Mouse (Mus musculus): ENCODE measurements around the gene Gm6169.
"Not testable (repeated sequence)": the region's sequence is repeated elsewhere in the genome, so short reads cannot be mapped to it uniquely, and the experiment has no call there.

The Gm6169 gene

GRCm38 (mm10) chr13:97099187-97099852 lies at the start of gene Gm6169:
Gene Gm6169, minus strand, starts transcription at chr13:97099237.
- DNase-seq (ENCODE audit: low read depth) = peak; percentile 24

DNA sequence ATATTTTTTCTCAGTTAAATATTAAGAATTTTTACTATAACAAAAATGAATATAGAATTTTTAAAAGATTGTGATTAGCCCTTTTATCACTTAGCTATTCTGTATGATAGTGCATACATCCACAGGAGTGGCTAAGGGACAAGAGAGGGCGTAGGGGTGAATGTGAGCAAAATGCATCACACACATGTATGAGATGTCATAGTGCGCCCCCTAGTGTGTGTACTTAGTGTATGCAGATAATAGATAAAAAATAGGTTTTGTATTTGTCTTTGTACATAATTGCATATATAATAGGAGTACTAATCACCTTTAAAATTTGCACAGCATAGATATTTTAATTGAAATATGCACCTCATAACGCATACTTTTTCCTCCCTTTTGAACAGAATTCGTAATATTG lies 46.8 kb upstream of the Gm6169 start:
- peak; percentile 80 for DNase-seq (ENCODE audit: low read depth)

GRCm38 (mm10) chr13:97142321-97142720 lies 43.3 kb upstream of the Gm6169 start:
- DNase-seq (ENCODE audit: low read depth) = no peak

GRCm38 (mm10) chr13:97138404-97138931 lies 39.4 kb upstream of the Gm6169 start:
- peak; percentile 14 for DNase-seq (ENCODE audit: low read depth)

DNA sequence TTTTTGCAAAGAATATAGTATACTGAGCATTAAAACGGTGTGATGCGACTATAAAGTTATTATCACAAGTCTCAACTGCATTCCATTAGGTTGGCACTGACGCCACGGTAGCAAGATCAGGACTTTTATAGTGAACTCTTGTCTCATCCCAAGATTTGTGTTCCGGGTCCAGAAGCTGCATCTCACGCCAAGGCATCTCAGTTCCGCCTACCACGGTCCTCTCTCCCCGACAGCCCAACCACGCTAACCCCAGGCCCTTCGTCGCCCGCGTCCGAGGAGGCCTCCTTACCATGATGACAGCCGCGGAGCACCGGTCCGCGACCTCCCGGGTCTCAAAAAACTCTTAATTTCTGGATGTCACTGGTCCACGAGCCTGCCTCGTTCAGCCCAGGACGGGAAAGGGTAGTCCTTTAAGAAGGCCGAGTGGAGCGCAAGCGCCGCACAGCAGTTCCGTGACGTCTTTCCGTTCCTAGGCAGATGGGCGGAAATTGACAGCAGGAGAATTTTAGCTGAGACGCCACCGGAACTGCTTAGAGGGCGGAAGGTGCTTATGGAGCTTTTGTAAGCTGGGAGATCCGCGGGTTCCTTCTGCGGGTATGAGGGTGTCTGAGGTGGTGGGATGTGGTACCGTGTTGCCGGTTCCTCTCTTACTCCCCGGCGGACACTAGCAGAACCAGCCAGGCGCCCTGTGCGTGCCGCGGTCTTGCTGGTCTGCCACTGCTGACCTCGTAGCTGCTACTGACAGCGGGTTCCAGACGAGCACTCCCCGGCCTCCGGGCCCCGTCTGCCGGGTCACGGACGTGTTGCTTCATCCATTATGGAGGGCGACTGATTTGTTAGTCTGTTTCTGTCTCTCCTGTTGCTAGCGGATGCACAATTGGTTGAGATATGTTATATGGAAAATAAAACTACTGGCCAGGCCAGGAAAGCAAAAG lies 38.7 kb upstream of the Gm6169 start, which contains the start of the genes Gfm2 and Nsa2:
Gene Gfm2, plus strand, starts transcription at position 472 of the 935 bp plus-strand sequence.
Gene Nsa2, minus strand, starts transcription at position 472 of the 935 bp plus-strand sequence.
- DNase-seq (ENCODE audit: low read depth) = peak; percentile 95

GRCm38 (mm10) chr13:97130413-97130812 lies 31.4 kb upstream of the Gm6169 start:
- not testable (repeated sequence) for DNase-seq (ENCODE audit: low read depth)

GRCm38 (mm10) chr13:97129654-97130053 lies 30.6 kb upstream of the Gm6169 start:
- not testable (repeated sequence) for DNase-seq (ENCODE audit: low read depth)

DNA sequence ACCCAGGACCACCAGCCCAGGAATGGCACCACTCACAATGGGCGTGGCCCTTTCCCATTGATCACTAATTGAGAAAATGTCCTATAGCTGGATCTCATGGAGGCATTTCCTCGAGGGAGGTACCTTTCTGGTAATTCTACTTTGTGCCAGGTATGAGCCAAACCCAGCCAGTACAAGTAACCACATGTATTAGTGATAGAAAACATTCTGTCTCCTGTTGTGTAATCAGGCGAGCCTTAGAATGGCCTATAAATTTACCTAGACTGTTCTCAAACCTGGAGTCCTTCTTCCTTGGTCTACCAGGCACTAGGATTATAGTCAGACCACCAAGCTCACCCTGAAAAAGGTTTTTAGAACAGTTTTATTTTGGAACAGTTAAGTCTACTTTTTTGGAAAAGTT lies 22.3 kb upstream of the Gm6169 start:
- no peak for DNase-seq (ENCODE audit: low read depth)

DNA sequence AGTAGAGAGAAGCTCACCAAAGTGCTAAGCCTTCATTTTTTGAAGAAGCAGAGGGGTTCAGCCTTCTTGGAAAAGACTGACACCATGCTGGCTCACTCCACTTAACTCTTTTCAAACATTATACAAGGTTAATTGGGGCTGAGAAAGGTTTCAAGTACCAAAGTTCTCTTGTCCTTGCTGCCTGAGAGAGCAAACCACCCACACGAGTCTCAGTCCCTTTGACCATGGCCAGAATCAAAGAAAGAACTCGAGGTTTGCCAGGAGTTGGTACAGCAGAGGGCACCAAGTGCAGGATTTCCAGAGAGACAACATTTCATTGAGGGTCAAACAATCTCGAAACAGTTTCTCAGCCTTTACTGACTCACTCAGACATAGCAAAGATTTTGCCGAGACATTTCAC lies 10.0 kb upstream of the Gm6169 start:
- DNase-seq (ENCODE audit: low read depth) = no peak

- DNase-seq (ENCODE audit: low read depth) = not testable (repeated sequence)
Observed at GRCm38 (mm10) chr13:97107721-97108120, 8.7 kb upstream of the Gm6169 start.

GRCm38 (mm10) chr13:97104996-97105395 lies 6.0 kb upstream of the Gm6169 start:
- no peak for DNase-seq (ENCODE audit: low read depth)

- no peak for DNase-seq (ENCODE audit: low read depth)
Observed at GRCm38 (mm10) chr13:97095726-97096125, 3.3 kb downstream of the Gm6169 start.

DNA sequence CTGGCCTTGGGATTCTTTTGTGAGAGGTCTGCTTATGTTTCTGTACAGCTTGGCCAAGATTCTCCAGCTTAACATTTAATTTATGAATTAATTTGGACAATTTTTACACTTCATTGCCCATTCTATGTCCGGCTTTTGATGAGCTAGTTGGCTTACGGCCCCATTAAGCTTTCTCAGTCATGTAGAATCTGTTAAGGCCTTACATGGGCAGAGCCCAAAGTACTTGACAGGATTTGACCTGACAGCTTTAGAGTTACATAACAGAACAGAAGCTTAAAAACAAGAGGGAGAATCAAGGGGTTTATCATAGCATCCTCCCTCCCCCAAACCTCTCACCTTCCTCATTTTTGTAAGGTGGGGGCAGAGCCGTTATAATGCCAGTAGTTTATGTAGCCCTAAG lies 10.9 kb downstream of the Gm6169 start:
- no peak for DNase-seq (ENCODE audit: low read depth)

- no peak for DNase-seq (ENCODE audit: low read depth)
Observed at GRCm38 (mm10) chr13:97087421-97087820, 11.6 kb downstream of the Gm6169 start.

DNA sequence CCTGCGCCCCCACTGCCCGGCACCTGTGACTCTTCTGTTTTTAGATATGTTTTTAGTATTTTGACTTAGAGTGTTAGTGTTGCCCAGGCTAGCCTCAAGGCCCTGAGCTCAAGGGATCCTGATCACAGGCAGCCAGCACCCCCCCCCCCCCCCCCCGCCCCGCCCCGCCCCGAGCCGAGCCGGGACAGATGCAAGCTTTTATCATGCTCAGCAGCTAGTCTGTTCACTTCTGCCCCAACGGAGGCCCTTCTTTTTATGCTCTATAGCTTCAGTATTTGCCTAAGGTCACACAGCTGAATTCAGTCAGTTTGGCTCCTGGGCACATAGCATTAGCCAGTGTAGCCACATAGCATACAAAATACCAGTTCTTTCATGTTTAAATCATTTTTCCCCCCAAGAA lies 12.7 kb downstream of the Gm6169 start:
- DNase-seq (ENCODE audit: low read depth) = no peak

GRCm38 (mm10) chr13:97082432-97082831 lies 16.6 kb downstream of the Gm6169 start:
- DNase-seq (ENCODE audit: low read depth) = no peak

DNA sequence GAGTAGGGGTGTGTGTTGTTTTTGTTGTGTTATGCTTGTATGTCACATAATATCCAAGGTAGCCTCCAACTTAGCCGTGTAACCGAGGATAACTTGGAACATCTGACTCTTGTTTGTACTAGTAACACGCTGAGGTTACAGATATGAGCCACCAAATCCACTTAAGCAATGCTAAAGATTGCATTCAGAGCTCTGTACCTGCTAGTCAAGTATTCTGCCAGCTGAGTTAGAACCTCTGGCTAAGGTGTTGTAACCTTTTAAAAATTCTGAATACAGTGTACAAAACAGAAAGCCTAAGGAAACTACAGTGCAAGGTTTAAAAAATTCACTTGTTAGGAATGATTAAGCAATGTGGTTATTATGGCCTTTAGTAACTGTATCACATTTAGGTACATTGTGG lies 18.4 kb downstream of the Gm6169 start:
- DNase-seq (ENCODE audit: low read depth) = no peak

DNA sequence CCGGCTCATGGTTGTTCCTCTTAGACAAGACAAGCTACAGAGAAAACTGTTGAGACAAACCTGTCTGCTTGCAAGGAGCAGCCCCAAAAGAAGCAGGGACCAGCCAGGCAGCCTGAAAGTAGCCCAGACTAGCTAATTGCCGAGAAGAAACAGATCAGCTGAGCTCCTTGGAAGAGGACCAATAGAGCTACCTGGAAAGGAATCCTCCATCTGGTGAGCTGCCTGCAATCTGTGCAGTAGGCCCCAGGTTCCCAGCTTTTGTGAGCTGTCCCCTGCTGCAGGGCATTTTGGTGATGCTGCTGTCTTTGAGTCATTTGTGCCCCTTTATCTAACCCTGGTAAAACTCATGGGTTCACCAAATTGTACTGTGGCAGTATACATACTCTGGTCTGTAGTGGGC lies 18.8 kb downstream of the Gm6169 start:
- DNase-seq (ENCODE audit: low read depth) = no peak

DNA sequence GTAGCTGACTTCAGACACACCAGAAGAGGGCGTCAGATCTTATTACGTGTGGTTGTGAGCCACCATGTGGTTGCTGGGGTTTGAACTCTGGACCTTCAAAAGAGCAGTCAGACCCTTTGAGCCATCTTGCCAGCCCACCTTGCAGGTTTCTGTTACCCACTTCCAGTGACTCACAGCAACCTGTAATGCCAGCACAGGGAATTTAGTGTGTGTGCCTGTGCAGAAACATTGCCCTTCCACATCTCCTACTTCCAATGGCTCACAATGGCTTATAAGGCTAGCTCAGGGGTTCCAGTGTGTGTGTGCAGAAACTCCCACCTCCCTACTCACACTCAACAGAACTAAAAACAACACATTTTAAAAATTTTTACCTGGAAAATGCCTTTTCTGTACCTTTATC lies 21.5 kb downstream of the Gm6169 start:
- DNase-seq (ENCODE audit: low read depth) = no peak

DNA sequence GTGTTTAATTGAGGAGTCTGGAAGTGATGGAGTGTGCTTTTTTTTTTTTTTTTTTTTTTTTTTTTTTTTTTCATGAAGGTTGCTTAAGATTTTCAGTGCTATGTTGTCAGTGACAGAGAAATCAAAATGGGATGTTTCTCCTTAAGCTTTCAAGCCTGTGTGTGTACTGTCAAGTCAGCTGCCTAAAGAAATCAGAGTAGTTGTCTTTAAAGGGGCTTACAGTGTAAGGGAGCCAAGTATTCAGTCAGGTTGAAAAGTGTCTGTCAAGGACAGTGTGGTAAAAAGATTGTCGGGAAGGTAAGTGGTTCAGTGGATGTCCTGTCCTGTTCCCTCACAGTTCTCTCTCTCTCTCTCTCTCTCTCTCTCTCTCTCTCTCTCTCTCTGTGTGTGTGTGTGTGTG lies 25.5 kb downstream of the Gm6169 start:
- DNase-seq (ENCODE audit: low read depth) = no peak

GRCm38 (mm10) chr13:97071626-97072241 lies 27.3 kb downstream of the Gm6169 start:
- no peak for DNase-seq (ENCODE audit: low read depth)

- DNase-seq (ENCODE audit: low read depth) = no peak
Observed at GRCm38 (mm10) chr13:97070931-97071625, 28.0 kb downstream of the Gm6169 start.

Measured in naive thymus-derived CD4-positive, alpha-beta T cell, adult 2 months (primary cell).